Mouse (Mus musculus) lung, adult 2 months (tissue): Measurements from ENCODE around the gene Taf1a.

Experiments used
- CTCF ChIP-seq: fragments of 200-500 bp; IDR thresholded peaks from 2 replicates; pipeline ENCODE4 v1.5.1; 2011; ENCODE audit warnings: mild to moderate bottlenecking, low read length, control low read depth; ENCODE audit not compliant: insufficient read depth
- POLR2A ChIP-seq: fragments of 200-500 bp; IDR thresholded peaks from 2 replicates; pipeline ENCODE4 v1.6.1; 2011; ENCODE audit warnings: low read depth, mild to moderate bottlenecking, control low read depth, low read length, borderline replicate concordance; ENCODE audit errors: extremely low read depth

DNA sequence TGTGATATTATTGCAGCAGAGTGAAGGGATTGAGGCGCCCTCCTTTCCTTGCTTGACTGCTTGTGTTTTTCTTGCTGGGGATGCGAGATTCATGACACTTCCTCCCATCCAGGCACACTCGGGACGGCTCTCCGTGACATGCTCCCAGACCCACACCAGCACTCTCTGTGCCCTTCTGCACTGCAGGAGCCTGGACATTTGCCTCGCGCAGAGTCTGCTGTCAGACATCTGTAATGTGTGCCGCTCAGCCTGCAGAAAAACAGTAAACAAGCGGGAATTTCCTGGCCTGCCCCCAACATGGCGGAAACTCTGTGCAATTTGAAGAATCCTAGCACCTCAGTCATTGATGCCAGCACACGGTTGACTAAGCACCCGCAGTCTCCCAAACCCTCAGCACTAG, 29.1 kb downstream of the Taf1a start, which contains the start of gene Hhipl2:
- TF ChIP-seq CTCF (no peak), POLR2A (no peak)
